Mouse (Mus musculus) hindbrain, embryonic 11.5 days (tissue): ENCODE measurements around the gene Dync1h1. TPM values are rescaled to one million over a fixed set of nuclear protein-coding genes. Genes with fewer than 3 reads are reported as not detected.
"Not testable (repeated sequence)": the region's sequence is repeated elsewhere in the genome, so short reads cannot be mapped to it uniquely, and the experiment has no call there.

Experiments used
- ATAC-seq: fragments of 200-750 bp; cut with Nextera tagmentation; 2 replicates; pipeline ENCODE4 v1.8.0; 2017; ENCODE audit warnings: mild to moderate bottlenecking, moderate TSS enrichment, moderate library complexity; ENCODE audit not compliant: low FRiP score
- DNase-seq: peaks from one replicate; pipeline ENCODE4 v3.0.0-alpha.2; 2015; ENCODE audit warnings: low spot score
- H3K27ac ChIP-seq: fragments of 300-500 bp; sonication (generic); 2 replicates; pipeline ENCODE4 v1.5.1; 2014; ENCODE audit warnings: mild to moderate bottlenecking, low read depth, low read length
- H3K27me3 ChIP-seq: fragments of 300-500 bp; sonication (generic); 2 replicates; pipeline ENCODE4 v1.6.1; 2014; ENCODE audit warnings: mild to moderate bottlenecking, low read length, moderate library complexity, mixed read lengths; ENCODE audit not compliant: control insufficient read depth, insufficient read depth
- H3K36me3 ChIP-seq: fragments of 300-500 bp; sonication (generic); 2 replicates; pipeline ENCODE4 v1.6.1; 2014; ENCODE audit warnings: mild to moderate bottlenecking, low read length, moderate library complexity, mixed read lengths; ENCODE audit not compliant: control insufficient read depth, insufficient read depth
- H3K4me1 ChIP-seq: fragments of 300-500 bp; sonication (generic); replicated peaks from 2 replicates; pipeline ENCODE4 v1.6.1; 2014; ENCODE audit warnings: low read length, mixed read lengths; ENCODE audit not compliant: control insufficient read depth, insufficient read depth
- H3K4me2 ChIP-seq: fragments of 300-500 bp; sonication (generic); replicated peaks from 2 replicates; pipeline ENCODE4 v1.6.1; 2014; ENCODE audit warnings: mild to moderate bottlenecking, low read depth, low read length
- H3K4me3 ChIP-seq: fragments of 300-500 bp; sonication (generic); 2 replicates; pipeline ENCODE4 v1.5.1; 2014; ENCODE audit warnings: low read depth, low read length
- H3K9ac ChIP-seq: fragments of 300-500 bp; sonication (generic); 2 replicates; pipeline ENCODE4 v1.6.1; 2014; ENCODE audit warnings: low read depth, low read length
- H3K9me3 ChIP-seq: fragments of 300-500 bp; sonication (generic); 2 replicates; pipeline ENCODE4 v1.6.1; 2016; ENCODE audit warnings: low read length; ENCODE audit not compliant: control insufficient read depth
- WGBS: fragments of 180-500 bp; shearing (Covaris S2); extraction: QIAGEN DNeasy Blood & Tissue Kit; methylation state at CpG from one replicate; pipeline ENCODE4 v1.1.7; 2014; 5-methylcytosine and 5-hydroxymethylcytosine counted together
- polyA plus RNA-seq: library from polyadenylated mRNA; unstranded; fragments of >200 nt; fragmentation: Nextera tagmentation; extraction: Ambion mirVana; gene quantifications from 2 replicates; pipeline ENCODE4 v1.2.1, GENCODE M21; 2014

The Dync1h1 gene
- polyA plus RNA-seq, 1 experiment from 2014 or later, result 93.0 TPM

DNA sequence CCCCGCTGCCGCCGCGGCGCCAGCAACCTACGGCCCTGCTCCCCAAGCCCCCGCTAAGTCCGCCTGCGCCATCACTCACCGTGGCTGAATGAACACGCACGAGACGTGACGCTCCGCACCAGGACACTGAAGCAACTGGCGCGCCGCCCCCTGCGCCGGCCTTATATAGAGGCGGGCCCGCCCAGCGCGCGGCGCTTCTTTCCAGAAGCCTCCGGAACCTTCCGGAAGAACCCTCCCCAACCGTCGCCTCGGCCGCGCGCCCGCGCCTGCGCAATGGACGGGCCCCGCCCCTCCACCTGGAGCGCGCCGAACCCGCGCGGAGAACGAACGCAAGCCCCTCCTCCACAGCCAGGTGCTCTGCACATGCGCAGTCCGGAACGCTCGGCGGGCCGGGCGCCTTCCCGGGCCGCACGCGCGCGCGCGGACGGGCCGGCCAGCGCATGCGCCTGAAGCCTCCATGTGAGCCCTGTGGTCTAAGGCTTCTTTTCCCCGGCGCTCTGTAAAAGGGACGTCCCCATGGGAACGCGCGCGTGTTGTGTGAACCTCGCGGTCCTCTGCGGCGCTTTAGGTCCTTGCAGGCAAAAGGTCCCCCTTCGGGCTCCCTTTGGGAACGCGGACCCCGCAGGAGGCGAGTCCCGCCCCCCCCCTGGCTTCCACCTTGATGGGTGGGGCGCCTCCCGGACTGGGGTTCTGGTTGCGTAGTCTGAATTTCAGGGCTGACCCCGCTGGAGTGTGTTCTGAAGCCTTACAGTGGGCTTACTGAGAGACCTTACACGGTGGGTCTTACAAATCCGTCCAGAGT lies 95.1 kb downstream of the Dync1h1 start:
- H3K4me3 ChIP-seq, result peak overlapping the region; percentile 98
- no peaks in the 10 kb centered on the region for H3K27me3 ChIP-seq
- peak overlapping the region; percentile 71 for H3K4me2 ChIP-seq
- H3K9ac ChIP-seq, result peak overlapping the region; percentile 96
- peak overlapping the region; percentile 92 for H3K27ac ChIP-seq
- WGBS, result 2% methylated on average over 82 of the region's 89 CpGs
- ATAC-seq (peak; percentile 95), DNase-seq (peak; percentile 99)
- H3K4me1 ChIP-seq, result peaks cover 3% of the 10 kb centered on the region; the same call in 1 of the 2 replicates
- no peaks in the 10 kb centered on the region for H3K9me3 ChIP-seq
- H3K36me3 ChIP-seq, result peaks cover 2% of the 10 kb centered on the region; the same call in 1 of the 2 replicates

DNA sequence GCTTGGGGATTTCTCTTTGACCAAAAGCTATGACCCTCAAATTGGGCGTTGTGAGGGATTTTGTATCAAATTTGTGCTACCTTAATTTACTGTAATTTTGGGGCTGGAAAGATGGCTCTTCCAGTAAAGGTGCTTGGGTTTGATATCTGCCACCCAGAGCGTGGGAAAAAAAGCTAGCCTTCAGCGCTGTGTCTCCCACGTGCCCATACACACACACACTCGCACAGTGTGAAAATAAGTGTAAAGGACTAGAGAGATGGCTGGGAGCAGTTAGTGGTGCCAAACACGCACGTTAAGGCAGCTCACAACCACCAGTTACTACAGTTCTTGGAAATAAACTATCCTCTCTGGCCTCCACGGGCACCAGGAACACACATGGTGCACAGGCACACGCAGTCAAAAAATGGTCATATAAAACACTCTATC lies 95.7 kb downstream of the Dync1h1 start:
- Histone ChIP-seq H3K27me3 (no peaks in the 10 kb centered on the region), H3K4me1 (peaks cover 3% of the 10 kb centered on the region; the same call in 1 of the 2 replicates), H3K9me3 (no peaks in the 10 kb centered on the region), H3K4me2 (peak overlapping the region; percentile 71), H3K27ac (peak overlapping the region; percentile 76; the same call in 1 of the 2 replicates), H3K4me3 (peak overlapping the region; percentile 98), H3K9ac (peak overlapping the region; percentile 96), H3K36me3 (no peaks in the 10 kb centered on the region)
- WGBS, result 58% methylated on average over 9 of the region's 9 CpGs
- ATAC-seq (no peak), DNase-seq (no peak)

GRCm38 (mm10) chr12:110697457-110697856 lies 96.2 kb downstream of the Dync1h1 start:
- no peaks in the 10 kb centered on the region for H3K27me3 ChIP-seq
- no peaks in the 10 kb centered on the region for H3K9me3 ChIP-seq
- H3K4me1 ChIP-seq, result peaks cover 3% of the 10 kb centered on the region; the same call in 1 of the 2 replicates
- no peak for DNase-seq
- no peak overlapping the region for H3K27ac ChIP-seq
- H3K4me3 ChIP-seq, result no peak overlapping the region
- no peak overlapping the region for H3K4me2 ChIP-seq
- no peak overlapping the region for H3K9ac ChIP-seq
- WGBS, result 75% methylated on average over 5 of the region's 5 CpGs
- no peaks in the 10 kb centered on the region for H3K36me3 ChIP-seq
- no peak for ATAC-seq

- H3K4me3 ChIP-seq, result no peak overlapping the region
- DNase-seq (no peak), ATAC-seq (no peak)
- no peak overlapping the region for H3K4me2 ChIP-seq
- no peaks in the 10 kb centered on the region for H3K9me3 ChIP-seq
- H3K4me1 ChIP-seq, result peaks cover 3% of the 10 kb centered on the region; the same call in 1 of the 2 replicates
- 77% methylated on average over 1 of the region's 1 CpGs for WGBS
- H3K36me3 ChIP-seq, result no peaks in the 10 kb centered on the region
- H3K9ac ChIP-seq, result no peak overlapping the region
- H3K27me3 ChIP-seq, result no peaks in the 10 kb centered on the region
- H3K27ac ChIP-seq, result no peak overlapping the region
Measured at GRCm38 (mm10) chr12:110698080-110698479, 96.8 kb downstream of the Dync1h1 start.

DNA sequence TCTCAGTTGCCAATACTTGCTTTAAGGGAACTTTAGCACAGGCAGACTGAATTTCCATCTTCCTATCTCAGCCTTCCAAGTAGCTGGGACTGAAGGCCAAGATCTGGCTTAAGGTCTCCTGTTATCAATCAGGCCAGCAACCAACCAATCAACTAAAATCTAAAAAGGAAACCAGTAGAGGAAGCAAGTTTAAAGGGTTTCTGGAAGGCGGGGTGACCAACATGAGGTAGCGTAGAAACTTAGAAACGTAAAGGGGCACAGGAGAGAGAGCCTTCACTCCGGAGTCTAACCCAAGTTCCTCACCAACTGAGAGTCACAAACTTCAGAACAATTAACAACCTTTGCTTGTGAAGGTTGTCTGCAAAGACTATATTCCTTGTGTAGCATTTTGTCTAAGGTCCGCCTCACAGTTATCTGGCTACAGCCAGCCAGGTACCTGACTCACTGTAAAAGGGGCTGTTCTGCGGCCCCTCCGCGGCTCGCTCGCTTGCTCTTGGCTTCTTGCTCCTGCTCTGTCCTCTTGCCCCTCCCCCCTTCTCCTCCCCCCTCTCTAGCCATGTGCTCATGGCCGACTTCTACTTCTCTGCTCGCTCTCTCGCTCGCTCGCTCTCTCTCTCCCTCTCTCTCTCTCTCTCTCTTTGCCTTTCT lies 97.4 kb downstream of the Dync1h1 start:
- Histone ChIP-seq H3K36me3 (no peaks in the 10 kb centered on the region), H3K4me2 (no peak overlapping the region), H3K27me3 (no peaks in the 10 kb centered on the region), H3K4me3 (no peak overlapping the region), H3K9me3 (no peaks in the 10 kb centered on the region), H3K27ac (no peak overlapping the region), H3K4me1 (peaks cover 3% of the 10 kb centered on the region; the same call in 1 of the 2 replicates), H3K9ac (no peak overlapping the region)
- ATAC-seq, result no peak
- DNase-seq, result no peak
- 46% methylated on average over 15 of the region's 15 CpGs for WGBS

GRCm38 (mm10) chr12:110699171-110699547 lies 97.9 kb downstream of the Dync1h1 start:
- Histone ChIP-seq H3K4me1 (peaks cover 3% of the 10 kb centered on the region; the same call in 1 of the 2 replicates), H3K4me3 (no peak overlapping the region), H3K36me3 (no peaks in the 10 kb centered on the region), H3K9ac (no peak overlapping the region), H3K9me3 (no peaks in the 10 kb centered on the region), H3K27me3 (no peaks in the 10 kb centered on the region), H3K27ac (no peak overlapping the region), H3K4me2 (no peak overlapping the region)
- DNase-seq, result no peak
- WGBS, result 53% methylated on average over 2 of the region's 2 CpGs
- no peak for ATAC-seq

DNA sequence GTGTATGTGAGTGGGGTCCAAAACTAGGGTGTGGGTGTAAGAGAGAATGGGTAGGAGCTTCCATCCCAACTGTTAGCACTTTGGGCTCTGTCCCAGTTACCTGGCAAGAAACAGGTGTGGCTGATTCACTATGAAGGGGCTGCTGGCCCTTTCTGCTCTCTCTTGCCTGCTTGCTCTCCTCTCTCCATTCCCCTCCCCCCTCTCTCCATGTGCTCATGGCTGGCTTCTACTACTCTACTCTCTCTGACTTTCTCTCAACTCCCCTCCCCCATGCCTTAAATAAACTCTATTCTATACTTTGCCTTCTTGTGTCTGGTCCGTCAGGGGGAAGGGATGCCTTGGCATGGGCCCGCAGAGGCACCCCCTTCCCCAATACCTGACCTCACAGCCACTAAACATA lies 99.5 kb downstream of the Dync1h1 start:
- Histone ChIP-seq H3K27ac (no peak overlapping the region), H3K4me3 (no peak overlapping the region), H3K9me3 (no peaks in the 10 kb centered on the region), H3K4me1 (no peaks in the 10 kb centered on the region), H3K27me3 (no peaks in the 10 kb centered on the region), H3K4me2 (no peak overlapping the region), H3K9ac (no peak overlapping the region), H3K36me3 (no peaks in the 10 kb centered on the region)
- 68% methylated on average over 2 of the region's 2 CpGs for WGBS
- ATAC-seq (no peak), DNase-seq (no peak)

- not testable (repeated sequence) for ATAC-seq, DNase-seq, H3K27me3 ChIP-seq, H3K4me1 ChIP-seq, H3K9ac ChIP-seq, H3K36me3 ChIP-seq, H3K4me3 ChIP-seq, H3K4me2 ChIP-seq, H3K27ac ChIP-seq, H3K9me3 ChIP-seq
- WGBS, result 44% methylated on average over 3 of the region's 3 CpGs
Measured at GRCm38 (mm10) chr12:110701363-110701762, 100.1 kb downstream of the Dync1h1 start.
